Mouse (Mus musculus) layer of hippocampus, adult 8-10 months (tissue): ENCODE measurements at regions not wholly inside any gene's neighbourhood (a gene's known extent, or its start where the extent isn't known, plus 50 kb on each side); places are given as distances from the start of the nearest gene placed in this dataset.
A peak's percentile ranks its signal among the peaks of the same experiment; 100 is the strongest.

Experiments
- DNase-seq, 2 experiments: peaks; one replicate each; pipeline ENCODE4 v3.0.0; 2022; ENCODE audit warnings: low spot score in 2 of 2

DNA sequence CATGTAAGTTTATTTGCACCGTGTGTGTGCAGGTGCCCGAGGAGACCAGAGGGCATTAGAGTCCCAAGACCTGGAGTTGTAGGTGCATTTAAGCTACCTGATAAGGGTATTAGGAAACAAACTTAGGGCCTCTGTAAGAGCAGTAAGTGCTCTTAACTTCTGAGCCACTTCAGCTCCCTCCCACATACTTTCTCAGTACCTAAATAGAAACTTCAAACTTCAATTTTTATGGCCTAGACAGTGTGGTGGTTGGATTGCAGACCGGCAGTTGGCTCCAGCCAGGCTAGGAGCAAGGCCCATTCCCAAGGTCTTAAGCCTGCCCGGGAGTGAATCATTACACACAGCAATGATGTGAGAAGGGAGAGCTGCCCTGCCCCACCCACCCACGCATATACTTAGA lies 208.8 kb upstream of the Plpp4 start:
- no peak for DNase-seq

DNA sequence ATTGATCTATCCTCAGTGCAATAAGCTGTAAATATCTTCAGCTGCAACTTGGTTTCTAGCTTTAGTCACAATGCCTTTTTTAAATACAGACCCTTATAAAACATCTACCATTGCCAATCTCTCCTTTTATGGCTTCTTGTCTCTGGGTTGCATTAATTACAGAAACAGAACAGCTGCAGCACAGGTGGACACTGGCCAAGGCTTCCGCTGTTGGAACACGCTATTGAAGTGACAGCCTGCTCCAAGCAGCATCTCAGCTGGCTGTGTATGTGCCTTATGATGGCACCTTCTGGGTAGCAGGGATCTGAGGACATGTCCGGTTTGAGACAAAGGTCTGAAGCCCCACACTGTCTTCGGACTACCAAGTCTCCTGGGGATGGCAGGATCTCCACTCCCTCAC lies 207.1 kb upstream of the Plpp4 start:
- peak; percentile 16 to 44 for DNase-seq

DNA sequence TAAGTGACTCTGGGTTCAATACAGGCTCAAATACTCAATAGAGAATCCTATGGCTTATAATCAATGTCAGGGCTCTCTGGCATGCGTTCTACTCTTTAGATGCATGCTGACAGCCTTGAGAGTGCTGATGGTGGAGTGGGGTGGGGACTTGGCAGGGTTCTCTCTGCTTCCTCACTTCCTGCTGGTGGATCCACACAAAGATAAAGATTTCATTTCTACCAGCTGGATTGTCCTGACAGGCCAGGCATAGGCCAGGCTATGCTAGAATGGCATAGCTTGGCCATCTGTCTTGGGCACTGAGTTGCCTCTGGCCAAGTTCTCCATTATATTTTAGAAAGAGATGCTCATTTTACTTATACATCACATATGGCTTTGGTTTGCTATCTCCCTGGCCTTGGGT lies 206.2 kb upstream of the Plpp4 start:
- DNase-seq = no peak

DNA sequence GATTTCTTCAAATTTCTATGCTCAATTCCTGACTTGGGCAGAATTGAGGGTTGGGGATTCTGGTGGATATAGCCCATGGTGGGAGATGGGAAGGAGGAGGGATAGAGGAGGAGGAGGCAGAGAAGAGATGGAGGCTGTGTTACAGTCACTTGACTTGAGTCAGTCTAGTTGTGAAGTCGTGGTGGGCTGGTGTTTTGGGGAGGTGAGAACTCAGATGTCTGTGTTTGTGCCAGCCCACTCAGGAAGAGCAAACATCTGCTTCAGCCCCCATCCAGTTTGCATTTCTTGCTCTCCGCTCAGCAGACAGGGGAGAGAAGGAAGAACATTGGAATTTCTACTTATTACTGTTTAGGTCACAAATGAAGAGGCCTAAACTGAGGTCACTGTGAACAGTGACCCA lies 189.9 kb upstream of the Plpp4 start:
- no peak for DNase-seq

DNA sequence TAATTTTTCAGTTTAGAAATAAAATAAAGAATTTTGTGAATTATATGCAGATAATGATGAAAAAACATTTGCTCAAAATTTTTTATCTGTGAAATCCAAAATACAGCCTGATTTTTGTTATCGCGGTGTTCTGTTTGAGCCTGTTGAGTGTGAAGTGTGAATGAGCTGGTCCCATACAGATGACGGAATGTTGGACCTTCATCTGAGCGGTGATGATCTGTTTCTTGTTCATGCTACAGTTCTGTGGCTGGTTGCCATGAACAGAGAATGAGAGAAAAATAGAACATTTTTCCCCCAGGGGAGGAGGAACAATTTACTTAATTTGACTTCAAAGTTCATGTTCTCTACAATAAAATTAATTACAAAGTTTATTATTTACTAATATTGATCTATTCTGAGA lies 188.7 kb upstream of the Plpp4 start:
- DNase-seq = no peak

DNA sequence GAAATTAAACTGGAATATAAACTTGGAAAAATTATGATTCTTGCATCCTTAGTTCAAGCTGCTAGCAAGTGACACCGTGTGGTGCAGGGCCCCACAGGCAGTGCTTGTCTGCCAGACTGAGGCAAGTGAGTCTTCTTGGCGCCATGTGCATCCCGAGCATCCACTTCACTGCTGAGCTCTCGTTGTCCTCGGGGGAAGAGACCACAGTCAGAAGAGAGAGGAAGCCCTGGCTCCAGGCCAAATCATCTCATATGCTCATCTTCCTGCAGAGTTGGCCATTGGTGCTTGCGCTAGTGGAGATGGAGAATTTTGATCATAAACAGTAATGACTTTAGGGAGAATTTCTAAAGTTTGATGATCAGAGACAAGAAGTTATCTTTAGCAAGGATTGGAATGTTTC lies 177.0 kb upstream of the Plpp4 start:
- DNase-seq = no peak

DNA sequence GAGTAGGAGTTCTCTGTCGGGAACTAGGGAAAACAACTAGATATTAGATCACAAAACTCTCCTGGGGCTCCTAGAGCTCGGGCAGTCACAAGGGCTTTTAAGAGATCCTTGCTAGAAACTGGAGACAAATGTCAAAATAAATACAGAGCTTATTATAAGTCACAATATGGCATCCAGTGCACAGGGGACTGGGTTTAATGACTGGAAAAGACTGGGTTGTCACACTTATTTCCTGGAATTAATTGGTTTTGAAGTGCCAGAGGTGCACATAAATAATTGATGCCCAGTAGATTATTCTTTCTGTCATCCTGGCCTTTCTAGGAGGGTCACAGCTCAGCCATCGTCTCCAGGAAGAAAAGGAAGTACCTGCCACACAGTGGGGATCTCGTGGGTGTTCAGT lies 165.4 kb upstream of the Plpp4 start:
- no peak for DNase-seq

DNA sequence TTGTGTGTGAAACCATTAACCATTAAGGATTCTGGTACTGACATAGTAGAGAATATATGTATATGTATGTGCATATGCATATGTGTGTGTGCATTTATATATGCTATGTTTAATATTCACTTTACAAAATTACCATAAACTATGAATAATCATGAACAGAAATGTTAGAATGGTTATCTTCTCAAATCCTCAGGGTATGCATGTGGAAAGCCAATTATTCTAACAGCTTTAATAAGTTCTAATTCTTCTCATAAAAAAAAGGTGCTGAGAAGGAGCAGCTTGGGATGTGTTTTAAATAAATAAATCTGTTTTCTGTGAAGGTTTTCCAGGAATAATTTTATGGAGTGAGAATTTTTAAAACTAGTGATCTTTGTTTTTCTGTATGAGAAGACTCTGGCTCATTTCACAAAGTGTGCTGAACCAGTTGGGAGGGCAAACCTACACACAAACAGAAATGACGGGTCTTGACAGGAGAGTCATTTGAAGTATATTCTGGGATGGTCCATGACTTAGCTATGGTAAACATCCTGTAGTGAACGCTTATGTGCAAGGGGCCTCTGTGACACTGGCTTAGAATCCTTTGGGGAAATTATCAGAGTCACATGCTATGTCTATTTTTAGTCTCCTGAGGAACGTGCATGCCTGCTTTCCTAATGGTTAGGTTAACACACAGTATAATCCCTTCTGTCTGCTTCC lies 160.3 kb upstream of the Plpp4 start:
- DNase-seq = no peak

DNA sequence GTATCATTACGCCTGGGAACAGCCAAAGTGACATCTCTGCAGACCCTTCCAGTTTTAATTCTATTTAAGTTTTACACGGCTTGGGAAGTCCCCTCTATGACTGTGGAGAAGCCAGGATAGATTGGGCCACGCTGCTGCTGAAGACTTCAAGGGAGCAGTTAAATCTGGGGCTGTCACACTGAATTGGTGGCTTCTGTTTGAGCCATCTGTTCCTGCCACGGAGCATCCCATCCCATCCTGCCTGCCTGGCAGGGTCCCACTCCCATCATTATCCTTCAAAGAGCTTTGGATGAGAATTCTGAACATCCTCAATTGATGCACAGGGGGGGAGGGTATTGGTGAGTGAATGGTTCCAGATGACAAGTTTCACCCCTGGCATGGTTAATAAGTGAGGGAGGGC lies 154.4 kb upstream of the Plpp4 start:
- DNase-seq = peak; percentile 45 to 51

DNA sequence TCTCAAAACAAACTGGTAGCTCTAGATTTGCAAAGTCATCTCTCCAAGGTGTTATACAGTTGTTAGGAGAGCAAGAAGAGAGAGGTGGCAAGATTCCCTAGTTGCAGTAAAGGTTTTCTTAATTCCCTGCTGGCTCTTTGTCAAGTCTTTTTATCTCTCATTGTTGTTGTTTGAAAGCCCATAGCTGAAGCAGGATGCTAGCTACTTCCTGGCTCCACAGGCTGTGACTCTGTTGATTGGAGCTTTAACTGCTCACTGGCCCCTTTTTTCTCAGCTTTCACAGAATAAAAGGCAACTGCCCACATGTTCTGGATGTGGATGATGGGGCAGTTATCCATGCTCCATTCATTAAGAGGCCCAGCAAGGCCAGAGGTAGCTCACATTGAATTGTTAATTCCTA lies 122.7 kb upstream of the Plpp4 start:
- no peak for DNase-seq

DNA sequence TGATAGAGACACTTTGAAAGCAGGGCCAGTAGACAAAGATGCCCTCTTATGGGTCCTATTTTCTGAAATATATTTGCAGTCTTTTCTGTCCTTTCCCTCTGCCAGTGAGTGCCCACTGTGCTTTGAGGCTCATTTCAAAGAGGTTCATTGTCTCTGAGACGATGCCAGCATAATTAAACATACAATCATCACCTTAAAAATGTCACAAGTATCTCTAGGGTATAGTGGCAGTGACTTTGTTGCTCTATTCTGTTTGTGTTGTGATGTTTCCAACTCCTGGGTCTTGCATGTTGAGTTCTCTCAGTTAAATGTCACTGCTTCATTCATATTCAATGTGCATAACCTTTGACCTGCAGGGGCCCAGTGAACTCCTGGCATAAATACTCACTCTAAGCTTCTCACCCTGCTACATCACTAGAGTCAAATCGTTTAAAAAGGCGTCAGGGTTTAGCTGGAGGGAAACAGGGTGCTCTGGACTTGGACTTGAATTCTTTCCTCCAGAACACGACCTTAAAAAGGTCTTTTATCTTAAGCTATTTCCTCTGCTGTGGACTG lies 122.1 kb upstream of the Plpp4 start:
- no peak for DNase-seq

DNA sequence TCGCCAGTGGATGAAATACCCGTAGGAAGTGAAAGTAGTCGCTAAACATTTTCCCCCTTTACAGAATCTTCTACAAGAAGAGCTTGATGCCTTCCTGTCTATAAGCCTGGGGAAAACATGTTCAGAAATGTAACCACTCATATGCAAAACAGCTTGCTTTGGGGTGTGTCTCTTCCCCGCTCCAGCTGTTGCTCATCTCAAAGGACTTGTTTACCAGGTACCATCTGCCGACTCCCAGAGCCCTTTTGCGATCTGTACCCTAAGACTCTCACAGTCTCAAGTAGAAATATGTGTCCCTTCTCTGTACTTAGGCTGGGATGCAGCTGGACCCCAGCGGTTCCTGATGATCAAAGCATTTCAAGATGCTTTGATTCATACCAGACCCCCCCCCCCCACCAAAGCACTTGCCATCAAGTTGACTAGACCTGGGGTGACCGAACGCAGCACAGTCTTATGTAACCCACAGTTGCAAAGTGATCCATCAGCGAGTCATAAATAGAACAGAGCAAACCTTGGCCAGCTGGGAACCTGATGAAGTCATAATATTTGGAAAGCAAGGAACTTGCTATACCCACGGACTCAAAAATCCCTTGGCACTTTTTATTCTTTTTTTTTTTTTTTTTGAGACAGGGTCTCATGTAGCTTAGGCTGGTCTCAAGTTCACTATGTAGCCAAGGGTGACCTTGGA lies 119.4 kb upstream of the Plpp4 start:
- DNase-seq = peak; percentile 21 to 23

DNA sequence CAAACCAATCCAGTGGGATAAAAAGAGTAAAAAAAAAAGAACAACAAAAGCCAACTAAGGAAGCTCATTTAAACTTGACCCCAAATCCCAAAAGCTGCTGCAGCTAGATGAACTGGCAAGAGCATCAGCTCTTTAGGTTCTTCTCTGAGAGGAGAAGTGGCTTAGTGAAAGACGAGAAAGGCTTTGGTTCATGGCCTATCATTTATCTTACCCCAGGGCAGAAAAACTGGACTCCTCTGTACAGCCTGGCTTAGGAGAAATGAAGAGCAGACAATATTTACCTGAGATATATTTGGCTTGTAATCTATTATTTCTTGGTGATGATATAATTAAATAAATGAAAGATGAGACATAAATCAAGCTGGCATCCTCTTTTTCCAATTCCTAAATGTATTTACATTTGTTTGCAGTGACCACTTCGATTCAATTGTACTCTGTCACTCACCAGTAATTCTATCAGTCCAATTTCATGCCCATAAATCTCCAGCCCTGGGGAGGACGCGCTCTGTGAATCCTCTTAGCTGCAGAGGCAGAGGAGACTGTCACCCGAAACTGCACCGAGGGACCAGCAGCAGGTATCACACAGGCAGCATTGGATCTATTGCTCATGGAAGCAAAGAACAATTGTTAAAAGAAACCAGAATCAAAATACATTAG lies 114.8 kb upstream of the Plpp4 start:
- no peak for DNase-seq

DNA sequence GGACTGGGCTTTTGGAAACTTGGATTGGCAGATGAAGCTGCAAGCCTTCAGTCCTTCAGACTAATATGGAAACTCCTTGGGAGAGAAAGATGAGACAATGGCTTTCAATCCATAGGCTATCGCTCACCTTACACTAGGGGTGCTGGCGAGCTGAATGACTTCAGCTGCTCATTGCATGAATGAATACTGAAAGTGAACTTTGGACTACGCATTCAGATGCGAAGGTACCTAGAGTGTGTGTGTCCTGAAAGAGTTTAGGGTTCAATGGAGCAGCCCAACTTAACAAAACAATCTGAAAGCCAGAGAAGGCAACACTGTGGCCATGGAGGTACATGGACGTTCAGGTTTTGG lies 114.3 kb upstream of the Plpp4 start:
- DNase-seq = no peak

DNA sequence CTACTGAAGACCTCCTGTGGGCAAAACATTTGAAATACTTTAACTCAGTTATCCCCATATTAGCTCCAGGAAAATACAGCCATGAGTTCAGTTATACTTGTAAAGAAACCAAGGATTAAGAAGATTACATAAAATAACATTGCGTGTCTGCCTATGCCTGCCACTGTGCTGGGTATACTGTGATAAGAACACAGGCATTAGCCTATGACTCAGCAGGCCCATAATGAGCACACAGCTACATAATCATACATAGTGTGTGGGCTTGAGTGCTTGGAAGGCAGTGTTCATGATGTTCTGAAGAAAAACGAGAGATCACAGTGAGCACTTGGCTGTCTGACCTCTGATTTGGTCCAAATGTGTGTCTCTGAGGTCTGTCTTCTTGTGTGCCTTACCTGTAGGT lies 101.3 kb upstream of the Plpp4 start:
- no peak for DNase-seq

DNA sequence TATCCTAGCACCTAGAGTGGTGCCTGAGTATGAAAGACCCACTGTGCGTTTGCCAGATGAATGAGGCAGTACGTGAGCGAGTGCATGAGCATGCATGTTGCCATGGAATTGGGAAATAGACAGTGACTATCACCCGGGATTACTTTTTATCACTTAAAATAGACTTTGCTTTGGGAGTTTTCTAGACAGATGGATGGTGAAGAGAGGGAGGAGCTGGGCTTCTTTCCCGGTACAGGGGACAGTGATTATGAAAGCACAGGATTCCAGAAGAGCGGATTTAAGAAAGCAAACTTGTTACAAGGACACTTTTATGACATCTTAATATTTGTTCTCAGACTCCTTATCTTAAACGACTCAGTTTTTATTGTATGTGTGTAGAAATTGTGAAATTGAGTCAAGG lies 86.9 kb upstream of the Plpp4 start:
- DNase-seq = peak; percentile 9 to 15

DNA sequence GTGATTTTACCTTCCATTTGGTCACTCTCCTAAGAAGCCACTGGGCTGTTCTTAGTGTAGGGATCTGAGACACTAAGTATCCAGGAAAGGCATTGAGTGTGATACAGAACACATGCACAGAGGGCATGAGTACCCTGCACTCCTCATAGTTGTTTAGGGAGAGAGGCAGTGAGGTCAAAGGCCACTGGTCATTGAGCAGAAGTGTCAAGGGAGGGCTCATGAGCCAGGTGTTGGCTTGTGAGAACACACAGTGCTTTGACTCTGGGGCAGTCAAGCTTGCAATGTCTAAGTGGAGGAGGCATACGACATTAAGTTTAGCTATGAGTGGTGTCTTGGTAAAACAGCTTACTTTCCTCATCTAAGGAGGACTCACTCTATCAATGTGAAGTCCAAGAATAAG lies 65.9 kb upstream of the Plpp4 start:
- no peak for DNase-seq

DNA sequence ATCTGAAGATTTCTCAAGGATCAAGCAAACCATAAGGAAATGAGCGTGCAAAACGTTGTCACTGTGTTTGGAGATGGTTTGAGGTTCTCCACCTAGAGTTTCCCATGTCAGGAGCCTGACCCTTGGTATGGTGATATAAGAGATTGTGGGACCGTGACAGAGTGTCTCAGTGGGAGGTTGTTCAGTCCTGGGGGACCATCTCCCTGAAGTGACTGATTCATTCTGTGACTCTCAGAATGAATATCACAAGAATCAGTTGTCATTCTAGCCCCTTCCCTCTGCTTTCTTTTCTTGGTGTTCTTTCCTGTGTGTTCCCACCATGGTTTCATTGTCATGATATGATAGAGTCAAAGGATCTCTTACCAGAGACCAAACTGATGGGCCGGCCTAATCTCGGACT lies 49.8 kb upstream of the Plpp4 start:
- DNase-seq = no peak
